Mouse (Mus musculus) brain, embryonic 14.5 days (tissue): ENCODE measurements at regions not wholly inside any gene's neighbourhood (a gene's known extent, or its start where the extent isn't known, plus 50 kb on each side); places are given as distances from the start of the nearest gene placed in this dataset.

Experiments used
- CTCF ChIP-seq: fragments of 200-500 bp; IDR thresholded peaks from 2 replicates; pipeline ENCODE4 v1.5.1; 2012; ENCODE audit warnings: inconsistent platforms, mild to moderate bottlenecking, moderate library complexity, borderline replicate concordance; ENCODE audit not compliant: insufficient read depth, insufficient read length; ENCODE audit errors: extremely low read depth
- POLR2A ChIP-seq: fragments of 200-500 bp; IDR thresholded peaks from 2 replicates; pipeline ENCODE4 v1.6.1; 2012; ENCODE audit warnings: mild to moderate bottlenecking, inconsistent platforms, borderline replicate concordance; ENCODE audit not compliant: poor library complexity, insufficient read depth, insufficient read length, severe bottlenecking; ENCODE audit errors: extremely low read depth

DNA sequence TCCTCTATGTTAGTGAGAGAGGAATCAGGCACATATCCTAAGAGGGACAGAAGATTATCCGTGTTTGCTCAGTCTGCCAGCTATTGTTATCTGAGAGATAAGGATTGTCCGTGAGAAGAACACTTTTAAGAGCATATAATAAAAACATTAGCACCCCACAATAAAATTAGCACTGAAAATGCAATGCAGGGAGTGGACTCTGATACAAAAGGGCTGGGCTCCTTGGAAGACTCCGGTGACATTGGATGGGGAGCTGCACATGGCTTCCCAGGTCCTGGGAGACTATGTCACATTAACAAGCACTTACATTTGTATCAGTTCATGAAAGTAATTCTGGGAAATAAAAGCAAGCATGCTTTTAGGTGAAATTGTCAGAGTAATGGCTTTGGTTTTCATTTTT is 238.6 kb upstream of the Map3k1 start:
- TF ChIP-seq POLR2A, result no peak
- TF ChIP-seq CTCF, result no peak
